Mouse (Mus musculus): ENCODE measurements around the gene Col26a1. TPM values are rescaled to one million over a fixed set of nuclear protein-coding genes. Genes with fewer than 3 reads are reported as not detected.
A peak's percentile ranks its signal among the peaks of the same experiment; 100 is the strongest.

The Col26a1 gene
- 0.87 and 0.98 TPM in 2 replicates for polyA plus RNA-seq (2012; rRNA removed)

DNA sequence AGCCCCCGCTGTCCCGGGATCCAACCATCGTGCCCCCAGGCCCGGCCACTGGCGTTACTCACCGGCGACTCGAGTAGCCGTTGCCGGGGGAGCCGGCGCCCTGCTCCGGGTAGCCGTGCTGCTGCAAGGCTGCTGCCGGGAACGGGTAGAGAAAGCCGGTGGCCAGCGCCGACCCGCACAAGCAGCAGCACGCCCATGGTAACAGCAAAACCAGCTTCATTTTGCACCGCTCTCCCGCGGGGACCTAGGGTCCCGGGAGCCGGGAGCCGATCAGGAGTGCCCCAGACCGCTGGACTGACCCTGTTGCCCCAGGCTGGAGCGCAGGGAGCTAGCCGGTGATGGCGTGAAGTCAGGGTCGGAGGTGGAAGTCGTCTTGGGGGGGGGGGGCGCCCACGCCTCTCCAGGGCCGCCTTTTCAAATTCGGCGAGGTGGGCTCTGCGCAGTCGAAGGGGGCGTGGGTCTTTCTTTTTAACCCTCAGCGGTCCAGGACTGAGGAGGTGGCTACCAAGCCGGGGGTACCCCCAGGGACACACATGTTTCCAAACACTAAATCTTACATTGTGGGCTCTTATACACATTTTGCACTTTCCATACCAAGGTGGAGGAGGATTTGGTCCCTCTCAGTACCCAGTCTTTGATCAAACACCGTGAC lies at the start of gene Col26a1:
Col26a1 (minus strand) TSS at position 422 of the 652 bp plus-strand sequence.
- no peak for TF ChIP-seq POLR2A (IDR thresholded peaks at IDR 0.05; ENCODE audit: low read depth, low read length)
- no peak for TF ChIP-seq CTCF (IDR thresholded peaks at IDR 0.05; ENCODE audit: extremely low read depth, insufficient read depth, insufficient read length, insufficient replicate concordance)
- no peak within 1 kb of the TSS for H3K4me3 ChIP-seq (ENCODE audit: extremely low read depth, insufficient read depth, insufficient read length)
- H3K4me1 ChIP-seq (ENCODE audit: control insufficient read depth, insufficient read depth, insufficient read length): no peaks in the 10 kb centered on the region
- H3K27ac ChIP-seq (ENCODE audit: insufficient read depth, low read length): no peak within 1 kb of the TSS
- WGBS: 6% methylated on average over 43 of the region's 44 CpGs
- H3K27me3 ChIP-seq (ENCODE audit: control insufficient read depth, insufficient read depth, low read length): peaks cover 10% of the 10 kb centered on the region
- DNase-seq (ENCODE audit: low read depth in 1 of 2, low spot score in 2 of 2): no peak
- no peaks in the 10 kb centered on the region for H3K36me3 ChIP-seq (ENCODE audit: control insufficient read depth, insufficient read depth, low read length)

DNA sequence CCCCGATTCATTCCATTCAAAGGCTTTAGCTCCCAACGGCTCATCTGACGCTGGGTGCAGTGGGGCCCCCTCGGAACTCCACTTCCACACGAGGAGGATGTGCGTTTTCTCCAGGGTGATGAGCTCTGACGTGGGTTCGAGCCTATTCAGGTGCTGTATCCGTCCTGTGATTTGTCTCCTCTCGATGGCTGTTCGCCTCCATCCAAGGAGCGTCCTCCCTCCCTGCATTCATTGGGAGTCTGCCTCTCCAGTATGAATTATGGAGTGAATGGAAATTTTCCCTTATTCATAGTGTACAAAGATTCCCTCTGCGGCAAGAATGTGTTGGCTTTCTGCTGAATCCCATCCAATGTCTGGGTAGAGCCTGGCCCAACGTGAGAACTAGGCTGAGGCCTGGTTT lies 48.9 kb upstream of the Col26a1 start:
- Histone ChIP-seq H3K27me3 (ENCODE audit: control insufficient read depth, insufficient read depth, low read length) (no peaks in the 10 kb centered on the region), H3K4me1 (ENCODE audit: control insufficient read depth, insufficient read depth, insufficient read length) (no peaks in the 10 kb centered on the region), H3K36me3 (ENCODE audit: control insufficient read depth, insufficient read depth, low read length) (no peaks in the 10 kb centered on the region), H3K4me3 (ENCODE audit: extremely low read depth, insufficient read depth, insufficient read length) (no peak overlapping the region), H3K27ac (ENCODE audit: insufficient read depth, low read length) (no peak overlapping the region)
- DNase-seq (ENCODE audit: low read depth in 1 of 2, low spot score in 2 of 2): no peak
- WGBS: 95% methylated on average over 14 of the region's 14 CpGs
- TF ChIP-seq CTCF (IDR thresholded peaks at IDR 0.05; ENCODE audit: extremely low read depth, insufficient read depth, insufficient read length, insufficient replicate concordance) (no peak), POLR2A (IDR thresholded peaks at IDR 0.05; ENCODE audit: low read depth, low read length) (no peak)

DNA sequence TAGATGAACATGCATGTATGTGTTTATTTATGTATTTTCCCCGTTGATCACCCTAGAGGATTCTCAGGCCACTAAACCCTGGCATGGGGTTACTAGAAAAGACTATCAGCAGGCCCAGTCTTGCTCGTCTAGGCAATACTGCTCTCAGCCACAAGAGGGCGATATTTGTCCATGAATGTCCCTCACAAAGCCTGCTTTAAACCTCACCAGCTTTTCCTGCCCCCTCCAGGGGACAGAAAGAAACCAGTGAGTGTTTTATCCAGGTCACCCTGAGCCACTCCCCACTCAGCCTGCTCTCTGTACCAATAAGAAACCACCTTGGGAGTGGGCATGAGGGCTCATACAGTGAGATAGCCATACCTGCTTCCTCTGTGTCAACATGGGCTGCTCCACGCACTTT lies 46.1 kb upstream of the Col26a1 start:
- peak; percentile 58 to 68 for DNase-seq (ENCODE audit: low read depth in 1 of 2, low spot score in 2 of 2)
- H3K4me3 ChIP-seq (ENCODE audit: extremely low read depth, insufficient read depth, insufficient read length): no peak overlapping the region
- no peaks in the 10 kb centered on the region for H3K4me1 ChIP-seq (ENCODE audit: control insufficient read depth, insufficient read depth, insufficient read length)
- WGBS: 25% methylated on average over 4 of the region's 4 CpGs
- H3K36me3 ChIP-seq (ENCODE audit: control insufficient read depth, insufficient read depth, low read length): 0 out of 2 replicates have a peak, but pooled peaks cover 1% of the 10 kb centered on the region
- H3K27ac ChIP-seq (ENCODE audit: insufficient read depth, low read length): no peak overlapping the region
- TF ChIP-seq POLR2A (IDR thresholded peaks at IDR 0.05; ENCODE audit: low read depth, low read length) (no peak), CTCF (IDR thresholded peaks at IDR 0.05; ENCODE audit: extremely low read depth, insufficient read depth, insufficient read length, insufficient replicate concordance) (peak; percentile 77; the same call in 1 of the 2 replicates)
- H3K27me3 ChIP-seq (ENCODE audit: control insufficient read depth, insufficient read depth, low read length): no peaks in the 10 kb centered on the region

DNA sequence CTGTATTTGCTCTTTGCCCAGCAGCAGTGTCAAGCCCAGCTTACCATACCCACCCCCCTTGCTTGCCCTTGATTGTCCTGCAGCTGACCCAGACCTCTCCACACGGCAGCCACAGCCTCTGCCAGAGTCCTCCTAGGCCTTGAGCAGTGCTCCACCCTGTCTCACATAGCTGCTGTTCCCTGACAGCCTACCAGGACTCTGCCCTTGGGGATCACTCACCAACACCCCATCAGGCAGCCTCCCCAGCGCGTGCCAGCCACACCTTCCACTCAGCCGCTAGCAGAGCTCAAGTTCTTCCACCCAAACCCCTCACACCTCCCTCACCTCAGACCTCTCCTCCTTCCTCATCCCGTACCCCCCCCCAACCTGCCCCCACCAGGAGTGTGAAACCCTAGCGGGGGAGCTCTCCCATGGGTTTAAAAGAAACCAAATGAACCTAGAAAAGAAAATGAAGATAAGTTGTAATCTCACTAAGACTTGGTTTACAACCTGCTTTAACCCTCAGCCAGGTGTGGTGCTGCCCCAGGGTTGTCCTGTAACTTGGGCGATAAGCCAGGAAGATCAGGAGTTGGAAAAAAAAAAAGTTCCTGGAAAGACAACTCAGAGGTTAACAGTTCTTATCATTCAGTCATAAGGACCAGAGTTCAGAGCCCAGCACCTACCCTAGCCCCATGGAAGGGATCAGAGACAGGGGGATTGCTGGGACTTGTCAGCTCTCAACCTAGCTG lies 40.9 kb upstream of the Col26a1 start:
- Histone ChIP-seq H3K4me3 (ENCODE audit: extremely low read depth, insufficient read depth, insufficient read length) (no peak overlapping the region), H3K36me3 (ENCODE audit: control insufficient read depth, insufficient read depth, low read length) (0 out of 2 replicates have a peak, but pooled peaks cover 1% of the 10 kb centered on the region), H3K27me3 (ENCODE audit: control insufficient read depth, insufficient read depth, low read length) (no peaks in the 10 kb centered on the region), H3K27ac (ENCODE audit: insufficient read depth, low read length) (no peak overlapping the region), H3K4me1 (ENCODE audit: control insufficient read depth, insufficient read depth, insufficient read length) (peaks cover 4% of the 10 kb centered on the region; the same call in 1 of the 2 replicates)
- DNase-seq (ENCODE audit: low read depth in 1 of 2, low spot score in 2 of 2): no peak
- 88% methylated on average over 7 of the region's 7 CpGs for WGBS
- TF ChIP-seq POLR2A (IDR thresholded peaks at IDR 0.05; ENCODE audit: low read depth, low read length): no peak
- no peak for TF ChIP-seq CTCF (IDR thresholded peaks at IDR 0.05; ENCODE audit: extremely low read depth, insufficient read depth, insufficient read length, insufficient replicate concordance)

DNA sequence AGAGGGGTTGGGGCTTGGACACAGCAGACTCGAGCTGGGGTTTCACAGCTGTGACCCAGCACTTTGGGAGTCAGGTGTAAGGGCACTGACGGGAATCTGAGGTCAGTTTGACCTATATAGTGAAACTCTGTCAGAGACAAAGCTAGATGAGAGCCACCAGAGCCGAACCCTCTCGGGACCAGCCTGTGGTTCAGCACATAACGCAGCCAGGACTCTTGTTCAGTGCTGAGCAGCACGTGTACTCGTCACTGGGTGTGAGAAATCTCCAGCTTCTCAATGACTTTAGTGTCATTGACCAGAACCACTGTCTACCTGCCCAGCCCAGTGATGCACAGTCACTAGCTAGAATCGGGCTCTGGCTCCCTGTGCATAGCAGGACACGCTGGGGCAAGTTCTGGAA lies 39.8 kb upstream of the Col26a1 start:
- H3K4me3 ChIP-seq (ENCODE audit: extremely low read depth, insufficient read depth, insufficient read length): no peak overlapping the region
- TF ChIP-seq POLR2A (IDR thresholded peaks at IDR 0.05; ENCODE audit: low read depth, low read length) (no peak), CTCF (IDR thresholded peaks at IDR 0.05; ENCODE audit: extremely low read depth, insufficient read depth, insufficient read length, insufficient replicate concordance) (no peak)
- no peak overlapping the region for H3K27ac ChIP-seq (ENCODE audit: insufficient read depth, low read length)
- 0 out of 2 replicates have a peak, but pooled peaks cover 1% of the 10 kb centered on the region for H3K36me3 ChIP-seq (ENCODE audit: control insufficient read depth, insufficient read depth, low read length)
- no peaks in the 10 kb centered on the region for H3K27me3 ChIP-seq (ENCODE audit: control insufficient read depth, insufficient read depth, low read length)
- DNase-seq (ENCODE audit: low read depth in 1 of 2, low spot score in 2 of 2): no peak
- H3K4me1 ChIP-seq (ENCODE audit: control insufficient read depth, insufficient read depth, insufficient read length): peaks cover 4% of the 10 kb centered on the region; the same call in 1 of the 2 replicates
- WGBS: 80% methylated on average over 9 of the region's 9 CpGs

DNA sequence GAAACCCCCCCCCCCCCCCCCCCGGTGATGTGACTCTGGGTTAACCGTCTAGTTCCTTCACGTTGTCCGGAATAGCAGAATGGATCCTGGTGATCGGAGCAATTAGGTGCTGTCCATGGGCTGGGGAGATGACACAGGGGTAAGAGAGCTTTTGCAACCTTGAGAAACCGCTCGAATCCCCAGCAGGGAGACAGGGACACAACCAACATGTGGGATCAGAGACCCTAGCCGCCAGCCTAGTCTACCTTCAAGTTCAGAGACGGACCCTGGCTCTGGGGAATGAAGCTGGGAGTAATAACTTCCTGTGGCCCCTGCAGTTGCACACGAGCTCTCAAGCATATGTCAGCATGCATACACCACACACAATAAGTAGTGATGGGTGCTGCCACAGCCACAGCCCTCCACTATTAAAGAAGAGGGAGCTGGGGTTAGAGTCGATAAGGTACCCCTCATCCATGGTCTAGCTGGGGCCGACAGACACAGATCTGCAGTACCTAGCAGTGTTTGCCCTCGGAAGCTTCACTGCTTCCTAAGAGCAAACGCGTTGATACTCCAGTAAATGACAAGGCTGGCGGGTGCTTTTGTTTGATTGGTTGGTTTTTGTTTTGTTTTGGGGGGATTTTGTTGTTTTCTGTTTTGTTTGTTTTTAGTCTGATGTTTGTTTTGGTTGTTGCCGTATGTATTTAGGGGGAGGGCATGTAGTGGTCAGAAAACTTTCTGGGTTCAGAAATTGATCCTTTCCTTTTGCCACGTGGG lies 36.7 kb upstream of the Col26a1 start:
- TF ChIP-seq CTCF (IDR thresholded peaks at IDR 0.05; ENCODE audit: extremely low read depth, insufficient read depth, insufficient read length, insufficient replicate concordance) (no peak), POLR2A (IDR thresholded peaks at IDR 0.05; ENCODE audit: low read depth, low read length) (no peak)
- H3K27ac ChIP-seq (ENCODE audit: insufficient read depth, low read length): no peak overlapping the region
- DNase-seq (ENCODE audit: low read depth in 1 of 2, low spot score in 2 of 2): peak in 1 of 2 experiments; percentile 7
- 25% methylated on average over 16 of the region's 18 CpGs for WGBS
- H3K4me3 ChIP-seq (ENCODE audit: extremely low read depth, insufficient read depth, insufficient read length): no peak overlapping the region; the same call in 1 of the 2 replicates
- no peaks in the 10 kb centered on the region for H3K27me3 ChIP-seq (ENCODE audit: control insufficient read depth, insufficient read depth, low read length)
- peaks cover 4% of the 10 kb centered on the region; the same call in 1 of the 2 replicates for H3K4me1 ChIP-seq (ENCODE audit: control insufficient read depth, insufficient read depth, insufficient read length)
- H3K36me3 ChIP-seq (ENCODE audit: control insufficient read depth, insufficient read depth, low read length): no peaks in the 10 kb centered on the region
